Mouse (Mus musculus): Measurements from ENCODE around the gene Sbno2.

Sbno2 gene

DNA sequence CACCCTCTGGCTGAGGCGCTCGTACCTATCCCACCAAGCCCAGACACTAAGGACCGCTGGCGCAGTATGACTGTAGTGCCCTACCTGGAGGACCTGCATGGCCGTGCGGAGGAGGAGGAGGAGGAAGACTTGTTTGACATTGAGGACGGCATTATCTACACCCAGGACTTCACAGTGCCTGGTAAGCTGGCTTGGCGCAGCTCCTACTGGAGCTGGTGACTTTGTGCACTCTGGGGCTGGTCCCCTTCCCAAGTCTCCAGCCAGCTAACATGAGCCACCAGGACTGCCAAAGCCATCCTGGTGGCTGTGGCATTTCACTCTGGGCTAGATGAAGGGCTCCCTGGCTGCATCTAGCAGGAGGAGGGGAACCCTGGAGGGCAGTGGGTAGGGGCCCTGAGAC is 22.5 kb upstream of the Sbno2 start:
- in situ Hi-C loops (cut with MboI, MseI) = no loop called here

DNA sequence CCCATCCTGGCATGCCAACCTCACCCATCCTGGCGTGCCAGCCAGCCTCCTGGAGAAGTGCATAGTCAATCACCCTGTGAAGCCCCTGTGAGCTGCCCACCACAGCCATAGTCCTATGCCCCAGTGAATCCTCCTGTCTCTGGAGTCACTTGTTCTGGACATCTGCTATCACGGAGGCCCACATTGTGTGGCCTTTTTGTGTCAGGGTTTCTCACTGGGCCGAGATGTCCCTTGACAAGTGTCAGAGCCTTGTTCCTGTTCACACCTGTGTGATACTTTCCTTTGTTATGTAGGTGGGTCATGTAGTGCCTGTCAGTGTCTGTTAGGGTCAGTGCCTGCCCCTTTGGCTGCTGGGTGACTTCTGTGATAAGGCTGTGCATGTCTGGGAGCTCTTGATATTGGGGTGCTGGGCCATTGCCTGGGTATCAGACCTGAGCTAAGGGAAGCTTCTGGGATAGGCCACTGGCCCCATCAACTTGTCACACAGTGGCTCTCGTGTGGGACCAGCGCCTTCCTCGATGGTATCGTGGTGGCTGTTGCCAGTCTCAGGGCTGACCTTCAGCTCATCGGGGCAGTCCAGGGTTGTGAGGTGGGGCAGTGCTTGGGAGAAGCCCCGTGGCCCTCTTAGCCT is 18.7 kb upstream of the Sbno2 start:
- in situ Hi-C loops (cut with MboI, MseI) = no loop called here

DNA sequence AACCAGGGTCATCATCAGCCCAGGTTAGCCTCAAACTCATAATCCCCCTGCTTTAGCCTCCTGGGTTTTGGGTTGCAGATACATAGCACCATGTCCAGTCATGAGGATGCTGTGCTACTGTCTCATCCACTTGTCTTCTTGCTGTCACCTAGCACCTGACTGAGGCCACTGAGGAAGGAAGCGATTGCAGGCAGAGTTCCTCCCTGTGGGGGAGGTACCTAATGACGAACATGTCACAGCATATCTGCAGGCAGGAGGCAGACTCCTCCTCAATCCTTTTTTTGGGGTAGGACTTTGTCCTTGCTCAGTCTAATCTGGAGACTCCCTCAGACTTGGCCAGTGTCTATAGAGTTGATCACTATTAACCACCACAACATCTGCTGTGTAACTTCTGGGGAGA is 16.3 kb upstream of the Sbno2 start:
- in situ Hi-C loops (cut with MboI, MseI) = no loop called here

DNA sequence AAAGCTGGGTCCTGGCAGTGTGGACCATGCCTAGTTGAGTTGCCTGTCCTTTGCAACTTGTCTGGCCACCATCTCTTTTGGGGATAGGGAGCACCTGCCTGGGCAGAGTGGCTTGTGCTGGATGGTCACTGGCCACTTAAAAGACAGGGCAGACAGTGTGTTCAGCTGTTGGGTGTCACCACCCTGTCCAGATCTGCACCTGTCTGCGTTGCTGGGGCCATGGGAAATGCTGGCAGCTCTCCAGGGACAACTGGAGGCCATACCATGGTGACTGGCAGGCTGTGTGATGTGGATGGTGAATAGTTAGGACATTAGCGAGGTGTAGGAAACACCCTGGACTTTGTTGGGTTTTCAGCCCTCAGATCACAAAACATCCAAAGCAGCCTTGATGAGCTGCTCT is 14.8 kb upstream of the Sbno2 start:
- in situ Hi-C loops (cut with MboI, MseI) = no loop called here

DNA sequence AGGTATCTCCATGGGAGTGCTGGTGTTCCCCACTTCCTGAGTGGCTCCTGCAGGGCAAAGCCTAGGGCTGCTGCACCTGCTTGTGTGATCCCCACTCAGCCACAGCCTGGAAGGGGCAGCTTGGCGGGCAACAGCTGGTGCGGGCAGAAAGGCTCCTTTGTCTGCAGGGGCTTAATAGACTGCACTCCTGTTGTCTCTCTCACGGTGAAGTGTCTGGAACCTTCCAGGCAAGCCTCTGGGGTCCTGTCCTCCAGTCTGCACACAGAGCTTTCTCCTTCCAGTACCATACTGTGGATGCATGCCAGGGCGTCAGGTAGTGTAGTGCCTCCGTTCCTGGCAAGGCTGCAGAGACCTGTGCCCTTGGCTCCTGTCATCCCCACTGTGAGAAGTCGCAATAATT is 13.2 kb upstream of the Sbno2 start:
- in situ Hi-C loops (cut with MboI, MseI) = loop anchor here (10.0 kb wide), 1 partner anchor 124 kb away; the partner anchor contains the start of gene Abca7

DNA sequence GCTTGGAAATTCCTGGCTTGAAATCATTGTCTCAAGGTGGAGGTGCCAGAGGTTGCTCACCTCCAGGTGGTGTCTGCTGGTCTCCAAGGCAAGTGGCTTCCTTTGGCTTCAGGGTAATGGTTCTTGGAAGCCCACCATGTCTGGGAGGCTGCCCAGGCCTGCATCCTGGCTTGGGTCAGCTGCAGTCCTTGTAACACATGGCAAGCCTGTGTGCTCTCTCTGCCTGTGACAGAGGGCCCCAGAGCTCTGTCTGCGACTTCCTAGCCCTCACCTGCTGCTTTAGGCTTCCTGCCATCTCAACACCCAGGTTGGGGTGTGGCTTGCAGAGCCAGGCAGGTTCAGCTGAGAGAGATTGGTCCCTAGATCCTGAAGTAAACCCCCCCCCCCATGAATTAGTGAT is 12.4 kb upstream of the Sbno2 start:
- in situ Hi-C loops (cut with MboI, MseI) = loop anchor here (10.0 kb wide), 1 partner anchor 123 kb away; the partner anchor contains the start of gene Abca7

DNA sequence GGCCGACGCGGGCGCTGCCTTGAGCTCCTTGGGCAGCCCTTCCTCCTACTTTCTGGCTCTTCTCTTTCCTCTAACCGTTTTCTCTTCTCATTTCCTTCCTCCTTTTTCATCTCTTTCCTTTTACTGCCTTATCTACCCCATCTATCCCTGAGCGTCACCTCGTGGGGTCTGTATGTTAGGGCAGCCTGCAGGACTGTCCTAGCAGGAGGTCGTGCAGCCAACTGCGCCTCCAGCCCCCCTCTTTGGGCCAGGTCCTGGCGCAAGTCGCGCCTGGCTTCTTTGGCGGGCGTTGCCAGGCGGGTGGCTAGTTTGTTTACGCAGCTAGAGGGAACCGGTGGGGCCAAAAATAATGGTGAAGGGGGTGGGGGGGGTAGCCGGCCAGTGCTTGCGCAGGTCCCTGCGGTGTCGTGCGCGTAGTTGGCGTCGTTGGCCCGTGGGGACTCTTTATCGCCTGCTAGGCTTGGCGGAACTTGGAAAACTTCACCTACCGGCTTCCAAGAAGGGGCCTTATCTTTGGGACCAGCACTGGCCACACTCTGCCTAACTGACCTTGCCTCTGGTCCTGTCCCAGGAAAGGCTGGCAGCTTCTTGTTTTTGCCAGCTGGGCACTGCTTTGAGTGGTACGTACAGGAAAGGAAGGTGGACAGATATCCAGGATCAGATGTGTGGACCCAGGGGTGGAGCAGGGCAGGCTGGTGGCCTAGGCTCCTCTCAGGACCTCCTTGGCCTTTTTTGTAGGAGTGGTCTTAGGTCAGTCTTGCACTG is 11.7 kb upstream of the Sbno2 start:
- in situ Hi-C loops (cut with MboI, MseI) = loop anchor here (10.0 kb wide), 1 partner anchor 122 kb away; the partner anchor contains the start of gene Abca7

DNA sequence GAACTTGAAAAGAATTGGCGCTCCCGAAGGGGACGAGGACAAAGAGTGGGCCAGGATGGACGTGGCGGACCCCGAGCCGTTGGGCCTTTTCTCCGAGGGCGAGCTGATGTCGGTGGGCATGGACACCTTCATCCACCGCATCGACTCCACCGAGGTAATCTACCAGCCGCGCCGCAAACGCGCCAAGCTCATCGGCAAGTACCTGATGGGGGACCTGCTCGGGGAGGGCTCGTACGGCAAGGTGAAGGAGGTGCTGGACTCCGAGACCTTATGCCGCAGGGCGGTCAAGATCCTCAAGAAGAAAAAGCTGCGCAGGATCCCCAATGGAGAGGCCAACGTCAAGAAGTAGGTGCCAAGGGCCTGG is 11.2 kb upstream of the Sbno2 start:
- in situ Hi-C loops (cut with MboI, MseI) = loop anchor here (10.0 kb wide), 1 partner anchor 122 kb away; the partner anchor contains the start of gene Abca7

DNA sequence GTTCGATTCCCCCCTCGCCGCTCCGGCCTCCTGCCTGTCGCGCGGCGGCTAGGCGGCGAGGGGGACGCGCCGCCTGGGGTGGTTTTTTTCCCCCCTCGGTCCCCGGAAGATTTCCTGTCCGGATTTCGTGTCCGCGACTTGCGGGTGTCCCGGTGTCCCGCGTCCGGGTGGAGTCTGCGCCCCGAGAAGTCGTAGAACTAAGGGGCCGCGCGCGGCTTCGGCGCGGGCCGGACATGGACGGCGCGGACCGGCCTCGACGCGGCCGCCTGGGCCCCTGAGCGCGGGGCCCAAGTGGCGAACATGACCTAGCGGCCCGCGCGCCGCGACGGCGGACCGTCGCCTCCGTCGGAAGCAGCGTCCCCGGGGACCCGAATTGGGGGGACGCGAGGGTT is 10.6 kb upstream of the Sbno2 start:
- in situ Hi-C loops (cut with MboI, MseI) = loop anchor here (10.0 kb wide), 1 partner anchor 121 kb away; the partner anchor contains the start of gene Abca7

DNA sequence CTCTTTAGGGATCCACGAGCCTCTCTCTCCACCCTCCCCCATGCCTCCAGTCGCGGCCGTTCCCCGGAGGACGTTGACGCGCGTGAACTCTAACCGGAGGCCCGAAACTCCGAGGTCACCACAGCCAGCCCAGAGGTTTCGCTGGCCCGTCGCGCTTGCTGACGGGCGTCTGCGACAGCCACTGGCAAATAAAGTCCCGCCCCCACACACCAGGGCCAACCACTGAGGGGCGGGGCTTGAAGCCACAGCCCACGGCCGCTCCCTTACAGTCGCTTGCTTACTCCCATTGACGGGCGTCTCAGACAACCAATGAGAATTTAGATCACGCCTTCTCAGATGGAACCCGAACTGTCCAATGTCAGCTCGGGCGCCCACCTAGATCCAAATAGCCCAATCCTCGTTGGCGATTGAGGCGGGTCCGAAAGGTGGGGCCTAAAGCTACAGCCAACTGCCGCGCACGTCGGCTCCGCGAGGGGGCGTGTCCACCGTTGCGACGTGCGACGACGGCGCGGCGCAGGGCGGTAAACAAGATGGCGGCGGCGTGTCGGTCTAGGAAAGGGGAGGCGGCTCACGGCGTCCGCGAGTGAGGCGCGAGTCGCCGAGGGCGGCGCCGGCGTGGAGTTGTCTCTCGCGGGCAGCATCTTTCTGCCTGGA is 10.0 kb upstream of the Sbno2 start, which contains the start of gene Stk11:
Gene Stk11, plus strand, starts transcription at position 514 of the 654 bp plus-strand sequence.
- in situ Hi-C loops (cut with MboI, MseI) = loop anchor here (10.0 kb wide), 1 partner anchor 121 kb away; the partner anchor contains the start of gene Abca7

DNA sequence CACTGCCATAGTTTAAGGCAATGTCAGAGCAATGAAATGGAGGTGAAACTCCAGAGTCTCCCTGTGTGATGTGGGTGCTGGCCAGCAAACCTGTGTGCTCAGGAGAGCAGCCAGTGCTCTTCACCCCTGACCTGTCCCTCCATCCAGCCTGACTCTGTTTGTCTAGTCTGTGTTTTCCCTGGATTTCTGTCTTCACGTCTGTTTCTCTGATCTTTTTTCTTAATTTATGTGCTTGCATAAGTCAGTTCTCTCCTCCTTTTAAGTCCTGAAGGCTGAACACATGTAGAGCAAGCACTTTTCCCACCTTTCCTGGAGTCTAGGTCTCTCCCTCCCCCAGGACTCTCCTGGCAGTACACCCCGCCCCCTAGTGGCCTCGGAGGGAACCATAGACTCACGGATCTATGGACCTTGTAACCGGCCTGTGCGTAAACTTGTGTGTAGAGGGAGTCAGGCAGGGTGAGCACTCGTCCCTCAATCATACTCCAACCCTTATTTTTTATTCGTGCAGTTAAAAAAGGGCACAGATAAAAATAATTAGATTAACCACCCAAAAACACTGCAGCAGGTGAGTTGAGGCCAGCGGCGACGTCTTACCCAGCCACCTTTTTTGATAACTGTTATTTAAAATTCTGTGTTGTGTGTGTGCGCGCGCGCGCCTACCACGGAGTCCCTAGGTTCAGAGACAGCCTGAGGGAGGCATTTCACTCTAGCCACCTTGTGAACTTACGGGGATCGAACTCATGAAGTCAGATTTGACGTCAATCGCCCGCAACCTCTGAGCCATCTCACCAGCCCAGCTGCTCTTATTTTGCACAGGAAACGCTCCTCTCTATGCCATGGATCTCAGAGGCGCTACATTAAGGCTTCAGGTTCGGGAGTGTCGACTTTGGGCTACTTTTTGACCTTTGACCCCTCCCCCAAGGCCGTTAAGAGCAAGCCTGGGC is 9.2 kb upstream of the Sbno2 start:
- in situ Hi-C loops (cut with MboI, MseI) = loop anchor here (10.0 kb wide), 1 partner anchor 120 kb away; the partner anchor contains the start of gene Abca7

DNA sequence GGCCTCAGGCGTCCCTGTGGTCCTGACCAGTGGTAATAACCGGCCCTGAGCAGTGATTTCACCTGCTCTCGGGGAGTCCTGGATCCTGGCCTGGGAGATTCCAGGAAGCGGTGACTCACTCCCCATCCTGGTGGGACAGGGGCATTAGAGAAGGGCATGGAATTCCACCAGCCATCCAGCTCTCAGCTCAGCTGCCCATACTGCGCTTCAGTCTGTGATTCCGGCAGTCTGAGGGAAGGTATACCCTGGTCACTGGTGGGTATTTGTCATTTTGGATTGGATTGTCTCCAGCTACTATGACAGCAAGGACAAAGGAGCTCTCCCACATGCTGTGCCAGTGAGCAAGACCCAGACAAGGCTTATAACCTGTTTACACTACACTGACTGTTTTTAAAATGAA is 2.3 kb upstream of the Sbno2 start:
- in situ Hi-C loops (cut with MboI, MseI) = no loop called here

DNA sequence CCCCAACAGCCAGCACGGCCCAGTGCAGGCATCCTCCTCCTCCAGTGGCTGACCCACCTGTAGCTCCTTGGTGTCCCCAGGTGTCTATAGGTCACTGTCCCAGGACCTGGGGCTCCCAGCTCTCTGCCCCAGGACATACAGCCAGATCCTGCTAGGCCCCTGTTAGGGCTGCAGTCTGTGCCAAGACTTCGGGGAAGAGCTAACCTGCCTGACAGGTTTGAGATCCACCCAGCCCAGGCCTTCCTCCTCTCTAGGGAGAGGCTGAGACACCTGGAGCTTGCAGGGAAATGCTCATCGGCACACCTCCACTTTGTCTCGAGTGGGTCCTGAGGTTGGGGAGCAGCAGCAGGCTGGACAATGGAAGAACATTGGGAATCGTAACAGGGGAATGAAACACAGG is 555 bp upstream of the Sbno2 start:
- in situ Hi-C loops (cut with MboI, MseI) = no loop called here

DNA sequence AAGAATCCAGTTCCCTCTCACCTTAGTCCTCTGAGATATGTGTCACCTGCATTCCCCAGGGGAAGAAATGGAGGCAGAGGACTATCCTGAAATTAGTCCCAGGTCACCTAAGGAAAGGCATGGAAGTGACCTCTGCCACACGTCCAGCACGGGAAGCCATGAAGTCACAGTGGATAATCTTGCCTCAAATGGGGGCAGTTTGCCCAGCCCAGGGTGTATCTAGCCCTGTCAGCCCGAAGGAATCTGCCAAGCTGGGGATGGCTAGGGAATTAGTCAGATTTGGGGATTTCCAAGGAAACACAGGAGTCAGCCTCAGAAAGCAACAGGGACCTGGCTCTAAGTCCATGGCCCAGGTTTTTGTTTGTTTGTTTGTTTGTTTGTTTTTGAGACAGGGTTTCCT is 1.2 kb downstream of the Sbno2 start:
- in situ Hi-C loops (cut with MboI, MseI) = no loop called here

DNA sequence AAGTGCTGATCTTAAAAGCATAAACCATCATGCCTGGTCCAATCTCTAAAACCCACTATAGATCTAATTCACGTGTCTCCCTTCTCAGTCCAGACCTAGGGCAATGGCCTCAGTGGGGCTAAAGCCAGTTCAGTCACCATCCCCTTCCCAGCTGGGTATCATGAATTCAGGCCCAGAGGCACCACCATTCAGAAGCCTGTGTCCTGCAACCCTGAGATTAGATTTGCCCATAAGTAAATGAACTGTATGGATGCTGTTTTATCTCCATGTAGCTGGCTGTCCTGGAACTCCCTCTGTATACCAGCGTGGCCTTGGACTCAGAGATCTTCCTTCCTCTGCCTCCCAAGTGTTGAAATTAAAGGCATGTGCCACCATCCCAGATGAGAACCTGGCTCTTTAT is 2.3 kb downstream of the Sbno2 start:
- in situ Hi-C loops (cut with MboI, MseI) = no loop called here

DNA sequence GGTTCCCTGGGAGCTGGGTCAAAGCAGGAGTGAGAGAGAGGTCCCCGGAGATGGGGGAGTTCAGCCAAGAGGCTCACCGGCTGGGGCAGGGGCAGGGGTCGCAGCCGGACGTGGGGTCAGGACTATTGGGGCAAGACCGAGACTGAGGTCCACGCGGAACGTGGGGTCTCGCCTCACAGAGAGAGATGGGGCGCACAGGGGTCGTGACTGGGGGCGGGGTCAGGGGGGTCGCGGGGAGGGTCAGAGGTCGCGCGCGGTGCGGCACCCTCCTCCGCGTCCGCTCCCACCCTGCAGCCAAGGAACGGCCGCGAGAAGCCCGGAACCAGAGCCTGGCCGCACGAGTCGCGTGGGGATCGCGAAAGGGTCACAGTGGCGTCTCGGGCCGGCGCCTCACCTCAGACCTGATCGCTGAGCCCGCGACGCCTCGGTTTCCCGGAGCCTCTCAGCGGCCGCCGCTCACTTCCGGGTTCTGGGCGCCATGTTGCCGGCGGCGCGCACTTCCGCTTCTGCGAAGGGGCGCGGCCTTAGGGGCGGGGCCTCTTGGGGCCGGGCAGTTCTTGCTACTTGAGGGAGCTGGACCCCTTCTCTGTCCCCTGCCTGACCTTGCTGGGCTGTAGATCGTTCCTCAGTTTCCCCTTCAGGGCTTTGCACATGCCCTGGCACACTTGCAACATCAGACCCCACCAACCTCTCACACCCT is 3.0 kb downstream of the Sbno2 start:
- in situ Hi-C loops (cut with MboI, MseI) = no loop called here

DNA sequence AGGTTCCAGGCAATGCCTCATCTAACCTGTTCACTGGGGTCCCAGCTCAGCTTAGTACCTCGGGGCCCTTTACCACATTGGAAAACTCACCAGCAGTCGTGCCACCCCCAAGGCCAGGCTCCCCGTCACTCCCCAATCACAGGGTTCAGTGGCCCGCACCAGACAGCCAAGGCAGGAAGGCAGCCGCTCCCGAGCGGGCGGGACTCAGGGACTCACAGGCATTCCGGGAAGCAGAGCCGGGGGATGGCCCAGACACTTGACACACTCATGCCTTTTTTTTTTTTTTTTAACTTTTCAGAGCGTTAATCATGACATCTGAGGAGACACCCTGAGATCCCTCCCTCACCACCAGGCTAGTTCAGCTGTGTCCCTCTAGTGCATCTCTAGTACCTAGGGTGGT is 4.4 kb downstream of the Sbno2 start:
- in situ Hi-C loops (cut with MboI, MseI) = no loop called here

DNA sequence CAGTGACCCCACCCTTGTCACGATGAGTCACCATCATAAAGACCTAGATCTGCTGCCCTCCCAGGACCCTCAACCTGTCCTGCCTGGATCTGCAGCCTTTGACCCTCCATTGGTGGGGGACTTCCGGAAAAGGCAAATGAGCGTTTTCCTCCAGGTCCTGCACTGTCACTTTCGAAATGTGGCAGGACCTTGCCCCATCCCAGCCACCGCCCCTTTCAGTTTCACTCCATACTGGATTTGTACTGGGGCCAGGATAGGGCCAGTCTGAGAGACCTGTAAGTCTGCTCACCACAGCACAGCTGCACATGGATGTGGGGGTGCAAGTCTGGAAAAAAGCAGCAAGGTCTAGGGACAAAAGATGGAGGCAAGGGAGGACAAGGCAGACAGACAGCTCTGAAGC is 6.7 kb downstream of the Sbno2 start:
- in situ Hi-C loops (cut with MboI, MseI) = no loop called here

DNA sequence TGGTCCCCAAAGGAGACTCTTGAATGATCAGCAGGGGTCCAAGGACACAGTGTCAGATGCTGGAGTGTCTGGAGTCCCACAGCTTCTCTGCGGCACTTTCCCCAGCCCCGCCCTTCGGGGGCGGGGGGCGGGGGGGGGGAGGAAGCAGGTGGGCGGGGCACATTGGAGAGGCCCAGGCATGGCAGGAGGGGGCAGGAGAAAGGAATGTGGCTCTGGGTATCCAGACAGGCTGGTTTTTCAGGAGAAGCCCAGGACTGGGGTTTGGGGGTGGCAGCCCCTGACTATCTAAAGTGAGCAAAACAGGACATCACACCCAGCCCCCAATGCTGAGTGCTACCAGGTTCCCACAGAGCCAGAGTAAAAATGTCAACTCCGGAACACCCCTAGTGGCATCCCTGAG is 8.1 kb downstream of the Sbno2 start:
- in situ Hi-C loops (cut with MboI, MseI) = no loop called here

DNA sequence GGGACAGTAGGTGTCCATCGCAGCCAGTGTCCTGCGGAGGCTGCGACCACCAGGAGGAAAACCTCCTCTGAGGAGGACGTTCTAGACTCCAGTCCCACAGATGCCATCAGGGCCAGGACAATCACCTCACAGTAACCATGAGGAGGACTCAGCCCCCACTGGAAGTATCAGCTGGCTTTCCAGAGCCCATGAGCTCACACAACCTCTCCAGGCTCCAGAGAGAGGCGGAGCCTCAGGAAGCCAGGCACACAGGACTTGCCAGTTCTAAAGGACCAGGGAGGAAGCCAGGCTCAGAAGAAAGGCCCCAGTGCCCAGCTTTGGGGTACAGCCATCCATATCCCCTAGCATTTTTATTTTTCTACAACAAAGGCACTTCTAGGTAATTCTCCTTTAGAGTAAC is 9.8 kb downstream of the Sbno2 start:
- in situ Hi-C loops (cut with MboI, MseI) = no loop called here

DNA sequence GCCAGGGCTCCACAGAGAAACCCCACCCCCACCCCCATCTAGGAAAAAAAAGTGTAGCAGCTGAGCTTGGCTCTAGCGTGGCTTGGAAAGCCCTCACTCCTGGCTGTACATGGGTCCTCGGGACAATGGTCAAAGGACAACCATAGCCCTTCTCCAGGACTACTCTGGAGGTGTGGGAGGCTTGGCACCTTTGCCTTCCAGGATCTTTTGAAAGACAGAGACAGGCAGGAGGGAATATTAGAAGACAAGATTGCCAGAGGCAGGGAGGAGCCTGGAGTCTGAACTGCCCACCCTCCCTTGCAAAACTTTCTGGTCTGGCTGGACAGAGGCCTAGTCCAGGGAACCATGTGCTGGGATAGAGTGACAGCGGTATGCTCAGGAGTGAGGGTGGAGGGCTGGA is 10.7 kb downstream of the Sbno2 start:
- in situ Hi-C loops (cut with MboI, MseI) = no loop called here
